Mouse (Mus musculus): ENCODE data around the gene Naa20. TPM values are rescaled to one million over a fixed set of nuclear protein-coding genes. Genes with fewer than 3 reads are reported as not detected.

The Naa20 gene
- polyA plus RNA-seq, 1 experiment: not detected

DNA sequence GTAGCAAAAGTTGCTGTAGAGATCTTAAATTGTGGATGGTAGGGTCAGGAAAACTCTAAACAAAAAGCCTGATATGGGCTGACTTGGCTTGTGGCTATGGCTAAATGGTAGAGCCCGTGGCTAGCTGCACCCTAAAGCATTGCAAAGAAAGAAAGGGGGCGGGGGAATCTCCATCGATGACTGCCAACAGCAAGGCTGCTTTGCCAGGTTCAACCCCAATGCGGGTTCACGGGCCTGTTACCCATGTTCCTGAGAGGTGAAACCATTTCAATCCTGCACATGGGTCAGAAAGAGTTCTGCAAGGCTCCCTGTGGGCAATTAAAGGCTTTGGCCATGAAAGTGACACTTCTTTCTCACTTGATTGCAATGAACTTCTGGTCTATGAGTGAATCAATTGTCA is 20.0 kb upstream of the Naa20 start:
- H3K4me3 ChIP-seq (ENCODE audit: insufficient read depth, low read depth, low read length): no peak overlapping the region
- no peak overlapping the region for H3K27ac ChIP-seq (ENCODE audit: insufficient read depth, low read depth, low read length)
- TF ChIP-seq CTCF (IDR thresholded peaks at IDR 0.05; ENCODE audit: insufficient read depth, low read depth, low read length) (no peak), POLR2A (IDR thresholded peaks at IDR 0.05; ENCODE audit: insufficient read depth, low read depth, low read length) (no peak)
- H3K4me1 ChIP-seq (ENCODE audit: control insufficient read depth, insufficient read depth, low read length): peaks cover 14% of the 10 kb centered on the region; the same call in 1 of the 2 replicates
- WGBS: 53% methylated on average over 5 of the region's 5 CpGs

- H3K4me3 ChIP-seq (ENCODE audit: insufficient read depth, low read depth, low read length): no peak overlapping the region
- H3K27ac ChIP-seq (ENCODE audit: insufficient read depth, low read depth, low read length): no peak overlapping the region
- H3K4me1 ChIP-seq (ENCODE audit: control insufficient read depth, insufficient read depth, low read length): peaks cover 14% of the 10 kb centered on the region; the same call in 1 of the 2 replicates
- 9% methylated on average over 2 of the region's 2 CpGs for WGBS
- no peak for TF ChIP-seq CTCF (IDR thresholded peaks at IDR 0.05; ENCODE audit: insufficient read depth, low read depth, low read length)
- no peak for TF ChIP-seq POLR2A (IDR thresholded peaks at IDR 0.05; ENCODE audit: insufficient read depth, low read depth, low read length)
Observed at GRCm38 (mm10) chr2:145882398-145882797, 19.5 kb upstream of the Naa20 start.

GRCm38 (mm10) chr2:145884036-145884912 is 17.6 kb upstream of the Naa20 start:
- peaks cover 20% of the 10 kb centered on the region for H3K4me1 ChIP-seq (ENCODE audit: control insufficient read depth, insufficient read depth, low read length)
- H3K27ac ChIP-seq (ENCODE audit: insufficient read depth, low read depth, low read length): no peak overlapping the region
- no peak for TF ChIP-seq POLR2A (IDR thresholded peaks at IDR 0.05; ENCODE audit: insufficient read depth, low read depth, low read length)
- no peak for TF ChIP-seq CTCF (IDR thresholded peaks at IDR 0.05; ENCODE audit: insufficient read depth, low read depth, low read length)
- H3K4me3 ChIP-seq (ENCODE audit: insufficient read depth, low read depth, low read length): no peak overlapping the region
- WGBS: 55% methylated on average over 17 of the region's 17 CpGs

DNA sequence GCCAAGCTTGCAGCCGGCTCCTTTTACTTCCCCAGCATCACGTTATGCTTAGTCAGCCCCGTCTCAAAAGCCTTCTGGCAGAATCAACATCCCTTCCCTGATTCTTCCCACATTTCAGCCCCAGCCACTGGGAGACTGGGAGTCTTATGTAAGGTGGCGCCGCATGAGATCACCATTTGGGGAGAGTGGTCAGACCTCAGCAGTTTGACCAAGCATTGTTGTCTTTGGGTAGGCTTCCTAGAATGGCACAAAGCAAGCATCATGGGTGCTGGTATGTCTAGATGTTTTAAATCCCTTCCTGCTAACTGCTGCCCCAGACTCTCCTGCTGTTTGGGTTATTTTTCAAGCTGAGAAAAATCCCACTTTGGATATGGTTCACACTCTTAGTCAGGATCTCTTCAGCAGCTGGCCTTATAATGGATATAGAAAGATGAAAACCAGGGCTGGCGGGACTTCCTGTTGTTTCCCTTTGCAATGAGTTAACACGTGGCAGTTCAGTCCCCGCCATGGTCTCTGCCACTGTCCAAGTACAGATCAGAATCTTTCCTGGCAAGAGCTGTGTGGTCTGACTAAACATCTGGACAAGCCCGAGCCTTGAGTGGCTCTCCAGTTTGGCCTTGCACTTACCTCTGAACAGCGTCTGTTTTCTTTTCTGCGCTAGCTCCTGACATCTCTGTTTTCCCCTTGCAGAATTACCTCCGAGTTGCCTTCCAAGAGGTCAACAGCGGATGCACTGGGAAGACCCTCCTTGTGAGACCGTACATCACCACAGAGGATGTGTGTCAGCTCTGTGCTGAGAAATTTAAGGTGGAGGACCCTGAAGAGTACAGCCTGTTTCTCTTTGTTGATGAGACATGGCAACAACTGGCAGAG is 16.8 kb upstream of the Naa20 start:
- peak overlapping the region; percentile 22; the same call in 1 of the 2 replicates for H3K27ac ChIP-seq (ENCODE audit: insufficient read depth, low read depth, low read length)
- H3K4me3 ChIP-seq (ENCODE audit: insufficient read depth, low read depth, low read length): no peak overlapping the region
- peaks cover 20% of the 10 kb centered on the region for H3K4me1 ChIP-seq (ENCODE audit: control insufficient read depth, insufficient read depth, low read length)
- TF ChIP-seq CTCF (IDR thresholded peaks at IDR 0.05; ENCODE audit: insufficient read depth, low read depth, low read length): no peak
- 69% methylated on average over 14 of the region's 14 CpGs for WGBS

GRCm38 (mm10) chr2:145887937-145888765 is 13.7 kb upstream of the Naa20 start:
- Histone ChIP-seq H3K4me1 (ENCODE audit: control insufficient read depth, insufficient read depth, low read length) (peaks cover 21% of the 10 kb centered on the region), H3K27ac (ENCODE audit: insufficient read depth, low read depth, low read length) (peak overlapping the region; percentile 69), H3K4me3 (ENCODE audit: insufficient read depth, low read depth, low read length) (no peak overlapping the region)
- WGBS: 50% methylated on average over 14 of the region's 14 CpGs
- no peak for TF ChIP-seq CTCF (IDR thresholded peaks at IDR 0.05; ENCODE audit: insufficient read depth, low read depth, low read length)
- TF ChIP-seq POLR2A (IDR thresholded peaks at IDR 0.05; ENCODE audit: insufficient read depth, low read depth, low read length): no peak

DNA sequence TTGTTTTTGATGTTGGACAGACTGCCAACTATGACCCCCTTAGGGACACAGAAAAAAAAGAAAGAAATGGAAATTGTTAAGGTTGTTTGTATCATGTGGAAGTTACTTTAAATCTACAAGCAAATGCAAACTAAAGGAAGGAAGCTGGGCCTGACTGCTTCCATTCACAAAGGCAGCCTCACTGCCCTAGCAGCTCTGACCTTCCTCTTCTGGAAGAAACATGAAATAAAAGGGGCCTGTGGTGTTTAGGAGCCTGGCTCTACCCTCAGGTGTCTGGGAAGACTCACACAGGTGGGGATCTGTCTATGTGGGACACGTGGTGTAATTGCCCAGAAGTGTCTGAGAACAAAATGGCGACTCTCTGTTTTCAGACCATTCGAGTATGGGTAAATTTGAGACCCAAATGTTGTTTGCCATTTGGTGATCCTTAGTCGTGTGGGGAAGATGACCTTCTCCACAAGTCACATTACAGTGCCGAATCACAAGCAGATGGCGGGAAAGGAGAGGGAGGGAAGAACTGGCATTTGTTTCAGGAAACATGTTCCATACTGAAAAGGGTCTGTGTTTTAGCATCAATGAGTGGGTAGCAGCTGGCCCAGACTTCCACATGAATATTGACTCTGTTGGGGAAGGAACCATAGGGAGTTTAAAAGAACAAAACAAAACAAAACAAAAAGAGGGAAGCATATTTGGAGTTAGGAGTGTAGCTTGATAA is 13.0 kb upstream of the Naa20 start:
- no peak for TF ChIP-seq CTCF (IDR thresholded peaks at IDR 0.05; ENCODE audit: insufficient read depth, low read depth, low read length)
- no peak for TF ChIP-seq POLR2A (IDR thresholded peaks at IDR 0.05; ENCODE audit: insufficient read depth, low read depth, low read length)
- Histone ChIP-seq H3K4me3 (ENCODE audit: insufficient read depth, low read depth, low read length) (no peak overlapping the region), H3K4me1 (ENCODE audit: control insufficient read depth, insufficient read depth, low read length) (peaks cover 21% of the 10 kb centered on the region), H3K27ac (ENCODE audit: insufficient read depth, low read depth, low read length) (no peak overlapping the region)
- 72% methylated on average over 6 of the region's 6 CpGs for WGBS

- no peak overlapping the region for H3K27ac ChIP-seq (ENCODE audit: insufficient read depth, low read depth, low read length)
- peaks cover 10% of the 10 kb centered on the region for H3K4me1 ChIP-seq (ENCODE audit: control insufficient read depth, insufficient read depth, low read length)
- TF ChIP-seq POLR2A (IDR thresholded peaks at IDR 0.05; ENCODE audit: insufficient read depth, low read depth, low read length): no peak
- no peak for TF ChIP-seq CTCF (IDR thresholded peaks at IDR 0.05; ENCODE audit: insufficient read depth, low read depth, low read length)
- WGBS: 73% methylated on average over 2 of the region's 2 CpGs
- H3K4me3 ChIP-seq (ENCODE audit: insufficient read depth, low read depth, low read length): no peak overlapping the region
Observed at GRCm38 (mm10) chr2:145890571-145890970, 11.3 kb upstream of the Naa20 start.

DNA sequence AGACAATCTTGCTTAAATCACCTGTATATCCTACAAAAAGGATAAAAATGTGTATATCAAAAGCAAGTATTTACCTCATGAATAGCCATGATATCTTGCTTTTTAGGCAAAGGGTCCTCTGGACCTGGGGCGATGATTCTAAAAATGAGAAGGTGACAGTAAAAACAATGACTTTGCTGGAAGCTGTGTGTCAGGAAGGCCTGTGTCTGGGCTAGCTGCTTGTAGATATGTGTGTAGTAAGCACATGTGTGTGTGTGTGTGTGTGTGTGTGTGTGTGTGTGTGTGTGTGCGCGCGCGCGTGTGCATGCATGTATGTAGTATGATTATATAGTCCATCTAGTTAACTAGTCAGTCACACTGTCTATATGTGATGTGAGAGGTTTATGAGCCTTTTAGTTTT is 8.1 kb upstream of the Naa20 start:
- Histone ChIP-seq H3K27ac (ENCODE audit: insufficient read depth, low read depth, low read length) (no peak overlapping the region), H3K4me3 (ENCODE audit: insufficient read depth, low read depth, low read length) (no peak overlapping the region), H3K4me1 (ENCODE audit: control insufficient read depth, insufficient read depth, low read length) (peaks cover 3% of the 10 kb centered on the region; the same call in 1 of the 2 replicates)
- TF ChIP-seq POLR2A (IDR thresholded peaks at IDR 0.05; ENCODE audit: insufficient read depth, low read depth, low read length): no peak
- no peak for TF ChIP-seq CTCF (IDR thresholded peaks at IDR 0.05; ENCODE audit: insufficient read depth, low read depth, low read length)
- WGBS: 98% methylated on average over 6 of the region's 6 CpGs
